Mouse (Mus musculus) embryonic fibroblast, embryonic 13.5 days (primary cell): ENCODE results near the gene Vstm5. TPM values are rescaled to one million over a fixed set of nuclear protein-coding genes. Genes with fewer than 3 reads are reported as not detected.
A peak's percentile ranks its signal among the peaks of the same experiment; 100 is the strongest.
"Not testable (repeated sequence)": the region's sequence is repeated elsewhere in the genome, so short reads cannot be mapped to it uniquely, and the experiment has no call there.

Experiments
- H3K27ac ChIP-seq: 2 replicates; pipeline ENCODE4 v1.5.1; 2012; ENCODE audit warnings: low read length, control low read depth, inconsistent platforms; ENCODE audit not compliant: insufficient read depth
- H3K4me1 ChIP-seq: 2 replicates; pipeline ENCODE4 v1.6.1; 2011; ENCODE audit warnings: low read length; ENCODE audit not compliant: control insufficient read depth, insufficient read depth
- H3K4me3 ChIP-seq: 2 replicates; pipeline ENCODE4 v1.5.1; 2011; ENCODE audit warnings: mild to moderate bottlenecking, control low read depth, low read length; ENCODE audit not compliant: insufficient read depth
- CTCF ChIP-seq: IDR thresholded peaks from 2 replicates; pipeline ENCODE4 v1.5.1; 2011; ENCODE audit warnings: mild to moderate bottlenecking, control low read depth, low read length, moderate library complexity, borderline replicate concordance; ENCODE audit not compliant: insufficient read depth
- POLR2A ChIP-seq: IDR thresholded peaks from 2 replicates; pipeline ENCODE4 v1.6.1; 2011; ENCODE audit warnings: low read depth, mild to moderate bottlenecking, control low read depth, low read length, moderate library complexity
- polyA plus RNA-seq: library from polyadenylated mRNA; stranded (reverse); fragments of >200 nt; gene quantifications from 2 replicates; pipeline ENCODE4 v1.2.4, GENCODE M21; 2011; ENCODE audit warnings: low read depth; ENCODE audit not compliant: missing spikeins, insufficient read length

Vstm5 gene
- 3.6 and 4.1 TPM in 2 replicates for polyA plus RNA-seq

GRCm38 (mm10) chr9:15239042-15239925, at the start of gene Vstm5:
TSS of gene Vstm5 (plus strand) at chr9:15239045.
- H3K27ac ChIP-seq = peak within 1 kb of the TSS; percentile 51

GRCm38 (mm10) chr9:15194806-15195205, 44.0 kb upstream of the Vstm5 start:
- H3K4me1 ChIP-seq, H3K27ac ChIP-seq, H3K4me3 ChIP-seq: not testable (repeated sequence)

More at GRCm38 (mm10) chr9:15239042-15239925, at the start of gene Vstm5:
- TF ChIP-seq POLR2A (0 out of 2 replicates have a peak, but pooled peaks have one; percentile 8), CTCF (peak; percentile 43; the same call in 1 of the 2 replicates)
- Histone ChIP-seq H3K4me3 (peak within 1 kb of the TSS; percentile 36), H3K4me1 (peaks cover 15% of the 10 kb centered on the region)

- H3K4me1 ChIP-seq = no peaks in the 10 kb centered on the region
- H3K4me3 ChIP-seq = no peak overlapping the region
- H3K27ac ChIP-seq = no peak overlapping the region
- TF ChIP-seq POLR2A = no peak
- no peak for TF ChIP-seq CTCF
Measured at GRCm38 (mm10) chr9:15206631-15207030, 32.2 kb upstream of the Vstm5 start.

- H3K4me1 ChIP-seq = no peaks in the 10 kb centered on the region
- no peak overlapping the region for H3K4me3 ChIP-seq
- TF ChIP-seq CTCF (no peak), POLR2A (no peak)
- H3K27ac ChIP-seq = no peak overlapping the region
Measured at GRCm38 (mm10) chr9:15209320-15209719, 29.5 kb upstream of the Vstm5 start.

GRCm38 (mm10) chr9:15211876-15212275, 27.0 kb upstream of the Vstm5 start:
- Histone ChIP-seq H3K4me1 (no peaks in the 10 kb centered on the region), H3K27ac (no peak overlapping the region), H3K4me3 (no peak overlapping the region)
- TF ChIP-seq POLR2A (no peak), CTCF (no peak)

- Histone ChIP-seq H3K27ac (no peak overlapping the region), H3K4me1 (no peaks in the 10 kb centered on the region), H3K4me3 (no peak overlapping the region)
- TF ChIP-seq POLR2A (no peak), CTCF (no peak)
Measured at GRCm38 (mm10) chr9:15213695-15214094, 25.1 kb upstream of the Vstm5 start.

- H3K4me3 ChIP-seq = no peak overlapping the region
Measured at GRCm38 (mm10) chr9:15224912-15225311, 13.9 kb upstream of the Vstm5 start.

GRCm38 (mm10) chr9:15232445-15232844, 6.4 kb upstream of the Vstm5 start:
- H3K27ac ChIP-seq = no peak overlapping the region
- no peak overlapping the region for H3K4me3 ChIP-seq
- TF ChIP-seq POLR2A (no peak), CTCF (no peak)
- H3K4me1 ChIP-seq = peaks cover 2% of the 10 kb centered on the region

More at GRCm38 (mm10) chr9:15224912-15225311, 13.9 kb upstream of the Vstm5 start:
- Histone ChIP-seq H3K4me1 (no peaks in the 10 kb centered on the region), H3K27ac (no peak overlapping the region)
- TF ChIP-seq CTCF (no peak), POLR2A (no peak)

- Histone ChIP-seq H3K4me1 (peaks cover 12% of the 10 kb centered on the region), H3K27ac (no peak overlapping the region), H3K4me3 (no peak overlapping the region)
- TF ChIP-seq POLR2A = no peak
- TF ChIP-seq CTCF = no peak
Measured at GRCm38 (mm10) chr9:15233604-15234003, 5.2 kb upstream of the Vstm5 start.

- no peak for TF ChIP-seq CTCF
- TF ChIP-seq POLR2A = no peak
- no peak overlapping the region for H3K4me3 ChIP-seq
- no peak overlapping the region for H3K27ac ChIP-seq
- H3K4me1 ChIP-seq = peaks cover 15% of the 10 kb centered on the region
Measured at GRCm38 (mm10) chr9:15235986-15236385, 2.9 kb upstream of the Vstm5 start.
